Mouse (Mus musculus) cerebellum, postnatal 36 days (tissue): Measurements from ENCODE around the gene Acss3.

Experiments used
- DNase-seq, 2 experiments: peaks; one replicate each; pipeline ENCODE4 v3.0.0; 2021 to 2022; ENCODE audit warnings: mixed read lengths in 2 of 2

Acss3 gene

GRCm38 (mm10) chr10:107011142-107011541, 112.3 kb downstream of the Acss3 start:
- DNase-seq, result no peak

GRCm38 (mm10) chr10:106998052-106998625, 125.3 kb downstream of the Acss3 start:
- no peak for DNase-seq

GRCm38 (mm10) chr10:106989478-106989877, 134.0 kb downstream of the Acss3 start:
- no peak for DNase-seq

- DNase-seq, result no peak
Observed at GRCm38 (mm10) chr10:106975193-106976141, 148.0 kb downstream of the Acss3 start.

- no peak for DNase-seq
Observed at GRCm38 (mm10) chr10:106959026-106959425, 164.4 kb downstream of the Acss3 start.

GRCm38 (mm10) chr10:106941380-106941779, 182.1 kb downstream of the Acss3 start:
- DNase-seq, result no peak

- no peak for DNase-seq
Observed at GRCm38 (mm10) chr10:106939441-106939840, 184.0 kb downstream of the Acss3 start.

GRCm38 (mm10) chr10:106938851-106939250, 184.6 kb downstream of the Acss3 start:
- no peak for DNase-seq

- DNase-seq, result no peak
Observed at GRCm38 (mm10) chr10:106936996-106937395, 186.5 kb downstream of the Acss3 start.

- peak in 1 of 2 experiments; percentile 8 for DNase-seq
Observed at GRCm38 (mm10) chr10:106932571-106933073, 190.8 kb downstream of the Acss3 start.

- DNase-seq, result no peak
Observed at GRCm38 (mm10) chr10:106928576-106929332, 194.7 kb downstream of the Acss3 start.

GRCm38 (mm10) chr10:106924798-106925197, 198.7 kb downstream of the Acss3 start:
- DNase-seq, result no peak

GRCm38 (mm10) chr10:106924334-106924733, 199.1 kb downstream of the Acss3 start:
- no peak for DNase-seq

- DNase-seq, result no peak
Observed at GRCm38 (mm10) chr10:106914822-106915221, 208.6 kb downstream of the Acss3 start.

- DNase-seq, result no peak
Observed at GRCm38 (mm10) chr10:106914275-106914674, 209.2 kb downstream of the Acss3 start.

- DNase-seq, result no peak
Observed at GRCm38 (mm10) chr10:106913032-106913431, 210.4 kb downstream of the Acss3 start.

GRCm38 (mm10) chr10:106910108-106910507, 213.4 kb downstream of the Acss3 start:
- no peak for DNase-seq

- DNase-seq, result no peak
Observed at GRCm38 (mm10) chr10:106896351-106896750, 227.1 kb downstream of the Acss3 start.
